Mouse (Mus musculus): Measurements from ENCODE around the gene Melk.

- no peak for TF ChIP-seq POLR2A (IDR thresholded peaks at IDR 0.05; ENCODE audit: borderline replicate concordance, low read depth, low read length)
- no peak for TF ChIP-seq CTCF (IDR thresholded peaks at IDR 0.05; ENCODE audit: low read depth, low read length)
Observed at GRCm38 (mm10) chr4:44271134-44271533, 29.5 kb upstream of the Melk start.

All from bone marrow macrophage, adult 2 months (primary cell).